Mouse (Mus musculus) gastrocnemius, postnatal 25 days (tissue): Measurements from ENCODE around the gene Zfc3h1. TPM values are rescaled to one million over a fixed set of nuclear protein-coding genes. Genes with fewer than 3 reads are reported as not detected.

ENCODE experiments used
- DNase-seq: peaks from one replicate; pipeline ENCODE4 v3.0.0; 2022
- total RNA-seq, 2 experiments: library from RNA; stranded (reverse); gene quantifications; 1 replicate in 1 of 2; 2 replicates in 1 of 2; pipeline ENCODE4 v1.2.3; 2021

The Zfc3h1 gene
- total RNA-seq, 2 experiments from 2014 or later = 9.4 to 11.0 TPM

GRCm38 (mm10) chr10:115383644-115384220 lies 1.0 kb upstream of the Zfc3h1 start:
- DNase-seq = no peak

DNA sequence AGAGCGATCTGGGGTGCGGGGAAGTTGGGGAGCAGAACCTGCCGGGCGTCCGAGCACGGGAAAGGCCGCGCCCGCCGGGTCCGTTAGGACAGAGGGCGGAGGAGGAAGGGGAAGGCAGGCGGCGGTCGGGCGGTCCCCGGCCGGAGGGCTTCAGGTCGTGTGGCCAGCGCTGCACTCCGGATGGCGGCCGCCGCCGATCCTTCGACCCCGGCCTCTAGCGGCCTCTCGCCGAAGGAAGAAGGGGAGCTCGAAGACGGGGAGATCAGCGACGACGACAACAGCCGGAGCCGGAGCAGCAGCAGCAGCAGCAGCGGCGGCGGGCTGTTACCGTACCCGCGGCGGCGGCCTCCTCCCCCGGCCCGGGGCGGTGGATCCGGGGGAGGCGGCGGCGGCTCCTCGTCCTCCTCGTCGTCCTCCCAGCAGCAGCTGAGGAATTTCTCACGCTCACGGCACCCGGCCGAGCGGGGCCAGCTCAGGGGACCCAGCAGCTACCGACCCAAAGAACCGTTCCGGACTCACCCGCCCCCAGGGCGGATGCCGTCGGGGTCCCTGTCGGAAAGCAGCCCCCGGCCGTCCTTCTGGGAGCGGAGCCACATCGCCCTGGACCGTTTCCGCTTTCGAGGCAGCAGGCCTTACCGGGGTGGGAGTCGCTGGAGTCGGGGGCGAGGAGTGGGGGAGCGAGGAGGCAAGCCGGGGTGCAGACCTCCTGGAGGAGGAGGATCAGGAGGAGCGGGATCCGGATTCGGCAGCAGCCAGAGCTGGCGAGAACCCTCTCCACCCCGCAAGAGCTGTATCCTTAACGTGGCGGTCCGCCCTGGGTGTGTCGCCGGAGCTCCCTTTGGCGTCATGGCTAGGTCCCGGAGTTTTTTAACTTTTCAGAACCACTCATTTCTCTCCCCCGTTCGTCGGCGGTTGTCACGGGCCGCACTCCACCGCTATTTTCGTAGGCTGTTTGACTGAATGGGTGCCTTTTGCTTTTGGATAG lies 551 bp downstream of the Zfc3h1 start:
- DNase-seq = peak; percentile 63

GRCm38 (mm10) chr10:115387891-115388290 lies 3.1 kb downstream of the Zfc3h1 start:
- no peak for DNase-seq

DNA sequence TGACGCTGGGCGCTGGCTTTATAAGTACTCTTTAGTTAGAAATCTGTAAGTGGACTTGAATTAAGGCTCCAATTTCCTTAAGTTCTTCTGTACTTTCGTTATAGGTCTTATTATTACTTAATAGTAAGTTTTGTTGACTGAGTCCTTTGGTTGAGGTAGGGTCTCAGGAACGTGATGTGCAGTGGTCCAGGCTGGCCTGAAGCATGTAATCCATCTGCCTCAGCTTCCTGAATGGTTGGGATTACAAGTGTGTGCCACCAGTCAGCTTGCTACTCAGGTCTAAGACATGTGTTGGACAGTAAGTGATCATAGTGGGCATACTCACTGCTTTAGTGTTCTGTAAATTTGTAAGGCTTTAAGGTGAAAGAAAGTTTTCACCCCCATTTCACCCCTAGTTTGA lies 6.3 kb downstream of the Zfc3h1 start:
- DNase-seq = no peak

- DNase-seq = no peak
Observed at GRCm38 (mm10) chr10:115391896-115392295, 7.1 kb downstream of the Zfc3h1 start.

GRCm38 (mm10) chr10:115406393-115406792 lies 21.6 kb downstream of the Zfc3h1 start:
- DNase-seq = peak; percentile 8

DNA sequence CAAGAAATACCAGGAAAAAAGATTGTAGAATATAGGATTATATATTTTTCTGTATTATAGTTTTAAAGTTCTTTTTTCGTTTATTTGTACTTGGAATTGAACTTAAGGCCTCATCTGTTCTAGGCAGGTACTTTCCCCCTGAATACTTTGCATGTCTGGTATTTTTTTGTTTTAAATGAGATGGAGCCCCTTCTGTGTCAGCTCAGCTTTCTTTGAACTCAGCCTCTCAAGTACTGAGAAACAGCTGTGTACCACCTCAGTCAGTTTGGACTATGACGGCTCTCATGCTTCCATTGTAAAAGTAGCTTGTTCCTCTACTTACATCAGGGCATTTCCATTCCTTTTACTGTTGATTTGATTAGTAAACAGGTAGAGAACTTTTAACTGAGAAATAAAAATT lies 28.7 kb downstream of the Zfc3h1 start:
- DNase-seq = no peak

- DNase-seq = no peak
Observed at GRCm38 (mm10) chr10:115414056-115414455, 29.3 kb downstream of the Zfc3h1 start.

- DNase-seq = no peak
Observed at GRCm38 (mm10) chr10:115421976-115422375, 37.2 kb downstream of the Zfc3h1 start.

DNA sequence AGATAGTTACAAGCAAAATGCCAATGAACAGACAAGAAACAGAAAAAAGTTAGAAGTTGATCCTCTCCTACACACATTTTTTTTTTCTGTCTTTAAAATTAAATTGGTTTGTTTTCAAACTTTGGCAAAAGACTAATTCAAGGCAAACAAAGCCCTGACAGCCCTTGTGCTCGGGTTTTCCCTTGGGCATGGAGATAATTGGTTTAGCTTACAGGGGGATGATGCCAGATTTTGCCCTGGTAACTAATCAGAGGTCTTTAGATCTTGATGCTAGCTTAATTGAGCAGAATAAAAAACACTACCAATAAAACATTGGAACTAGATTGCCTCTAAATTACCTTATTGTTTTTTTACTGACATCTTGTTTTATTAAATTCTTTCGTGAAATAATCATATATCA lies 40.6 kb downstream of the Zfc3h1 start:
- no peak for DNase-seq

DNA sequence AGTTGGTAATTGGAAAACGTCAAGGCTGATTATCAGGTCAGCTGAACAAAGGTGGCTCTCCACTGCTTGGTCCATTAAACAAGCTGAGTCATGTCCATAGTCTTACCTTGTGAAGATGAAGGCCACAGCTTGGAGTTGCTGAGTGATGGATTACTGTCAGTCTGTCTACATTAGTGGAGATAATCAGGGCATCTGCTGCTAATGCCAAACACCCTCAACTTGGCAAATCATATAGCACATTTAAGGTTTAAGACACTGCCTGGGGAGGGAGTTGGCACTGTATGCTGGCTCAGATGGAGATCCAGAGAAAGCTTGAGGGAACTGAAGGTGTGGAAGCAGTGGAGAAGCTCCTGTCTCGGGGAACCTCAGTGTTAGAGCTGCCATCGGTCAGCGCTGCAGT lies 52.5 kb downstream of the Zfc3h1 start:
- no peak for DNase-seq

DNA sequence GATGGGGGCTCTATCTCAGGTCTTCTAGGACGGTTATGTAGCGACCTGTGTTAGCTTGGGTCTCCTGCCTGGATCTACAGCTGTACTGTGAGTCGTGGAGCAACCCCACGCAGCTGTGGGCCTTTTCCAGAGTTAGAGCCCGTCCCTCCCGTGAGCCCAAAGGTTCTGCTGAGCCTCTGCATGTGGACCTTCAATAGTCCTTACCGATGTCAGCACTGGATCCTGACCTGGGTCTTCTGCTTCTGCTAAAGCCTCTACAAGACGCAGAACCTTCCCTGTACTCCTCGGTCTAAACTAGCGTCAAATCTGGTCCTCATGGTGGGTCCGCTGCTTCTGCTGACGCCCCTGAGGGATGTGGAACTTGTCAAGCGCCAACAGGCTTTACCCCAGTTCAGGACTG lies 63.9 kb downstream of the Zfc3h1 start:
- DNase-seq = no peak

DNA sequence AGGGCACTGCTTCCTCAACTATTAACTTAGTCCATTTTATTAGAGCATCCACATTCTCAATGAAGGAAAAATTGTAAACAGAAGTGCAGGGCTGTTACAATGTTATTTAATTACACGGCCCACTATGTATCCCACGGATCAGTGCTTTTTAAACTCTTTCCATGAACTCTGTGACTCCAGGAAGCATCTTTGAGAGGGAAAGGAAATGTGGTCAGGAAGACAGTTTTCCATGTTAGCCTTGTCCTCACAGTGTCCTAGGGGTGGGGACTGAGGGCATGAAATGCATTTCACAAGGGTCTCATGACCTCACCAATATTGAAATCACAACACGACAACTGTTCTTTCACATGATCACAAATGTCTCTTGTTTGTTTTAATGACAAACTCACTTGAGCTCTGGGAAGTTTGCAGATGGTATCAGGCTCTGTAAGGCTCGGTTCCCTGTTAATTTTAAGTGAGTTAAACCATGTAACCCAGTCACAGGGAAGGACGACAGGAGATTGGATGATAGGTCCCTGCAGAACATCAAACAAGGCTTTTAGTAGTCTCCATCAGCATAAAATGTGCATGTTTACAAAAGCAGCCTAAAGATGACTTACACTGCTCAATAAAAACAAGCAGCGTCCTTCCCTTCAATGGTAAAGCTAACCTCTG lies 72.7 kb downstream of the Zfc3h1 start:
- DNase-seq = no peak

DNA sequence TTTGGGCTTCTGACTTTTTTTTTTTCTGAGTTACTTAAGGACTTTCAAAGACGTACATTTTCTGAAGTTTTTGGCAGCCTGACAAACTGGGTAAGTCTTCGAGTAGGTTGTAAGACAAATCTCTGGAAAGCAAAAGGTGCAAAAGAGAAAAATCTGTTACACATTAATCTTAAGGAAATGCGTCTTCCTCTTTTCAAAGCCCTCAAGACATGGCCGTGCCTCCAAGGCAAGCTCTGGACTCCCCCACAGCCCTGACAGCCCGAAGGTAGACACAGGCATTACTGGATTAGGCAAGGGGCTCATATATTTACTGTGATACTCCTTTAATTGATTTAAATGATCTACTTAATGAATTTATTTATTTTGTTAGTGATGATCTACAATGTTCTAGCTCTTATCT lies 77.9 kb downstream of the Zfc3h1 start:
- no peak for DNase-seq

DNA sequence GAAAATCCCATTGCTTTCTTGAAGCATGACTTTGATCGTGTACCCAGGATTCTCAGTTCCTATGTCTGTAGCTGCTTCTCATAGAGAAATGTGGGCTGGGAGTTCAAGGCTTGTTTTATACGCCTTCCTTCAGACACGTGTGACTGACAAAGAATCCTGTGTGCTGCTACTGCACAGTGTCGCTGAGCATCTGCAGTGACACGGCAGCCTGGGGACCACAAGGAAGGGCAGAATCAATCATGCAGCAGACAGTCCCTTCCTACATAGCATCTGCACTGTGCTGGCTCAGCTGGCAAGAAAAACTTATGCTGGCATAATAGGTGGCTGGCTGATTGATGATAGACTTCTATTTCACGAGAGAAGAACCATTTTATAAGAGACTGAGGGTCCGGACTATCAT lies 80.3 kb downstream of the Zfc3h1 start:
- no peak for DNase-seq

- no peak for DNase-seq
Observed at GRCm38 (mm10) chr10:115465778-115466177, 81.0 kb downstream of the Zfc3h1 start.

DNA sequence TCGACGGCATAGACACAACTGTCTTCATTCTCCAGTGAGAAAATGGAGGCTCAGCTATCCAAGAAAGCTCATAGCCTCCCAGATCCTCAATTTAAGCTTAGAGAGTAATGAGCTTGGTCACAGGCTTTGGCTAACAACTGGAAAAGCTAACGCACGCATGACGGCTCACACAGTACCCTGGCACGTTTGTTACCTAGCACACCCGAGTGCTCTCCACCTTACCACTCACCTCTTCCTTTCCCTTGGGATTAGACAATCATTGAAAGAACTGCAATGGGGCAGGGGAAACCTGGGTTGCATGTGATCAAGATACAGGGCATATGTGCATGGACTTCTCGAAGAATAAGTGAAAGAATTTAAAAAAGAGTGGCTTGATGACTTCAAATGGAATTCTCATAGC lies 83.2 kb downstream of the Zfc3h1 start:
- no peak for DNase-seq

- DNase-seq = no peak
Observed at GRCm38 (mm10) chr10:115468632-115469031, 83.9 kb downstream of the Zfc3h1 start.

DNA sequence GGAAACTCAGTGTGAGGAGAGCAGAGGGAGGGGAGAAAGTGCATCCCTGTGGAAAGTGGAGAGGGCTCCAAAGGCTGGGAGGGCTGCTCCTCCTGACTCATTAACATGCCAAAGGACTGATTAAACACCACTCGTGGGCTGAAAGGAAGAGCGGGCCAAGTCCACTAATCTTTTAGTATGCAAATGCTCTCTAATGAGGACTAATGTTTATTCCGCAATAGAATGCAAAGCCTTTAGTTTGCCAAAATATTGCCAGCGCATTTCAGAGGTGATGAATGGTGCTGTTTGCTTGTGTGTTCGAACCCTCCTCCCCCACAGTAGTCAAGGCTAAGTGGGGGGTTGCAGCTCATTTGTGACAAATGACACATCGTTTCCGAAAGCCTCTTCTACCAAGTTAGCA lies 84.3 kb downstream of the Zfc3h1 start:
- DNase-seq = no peak

DNA sequence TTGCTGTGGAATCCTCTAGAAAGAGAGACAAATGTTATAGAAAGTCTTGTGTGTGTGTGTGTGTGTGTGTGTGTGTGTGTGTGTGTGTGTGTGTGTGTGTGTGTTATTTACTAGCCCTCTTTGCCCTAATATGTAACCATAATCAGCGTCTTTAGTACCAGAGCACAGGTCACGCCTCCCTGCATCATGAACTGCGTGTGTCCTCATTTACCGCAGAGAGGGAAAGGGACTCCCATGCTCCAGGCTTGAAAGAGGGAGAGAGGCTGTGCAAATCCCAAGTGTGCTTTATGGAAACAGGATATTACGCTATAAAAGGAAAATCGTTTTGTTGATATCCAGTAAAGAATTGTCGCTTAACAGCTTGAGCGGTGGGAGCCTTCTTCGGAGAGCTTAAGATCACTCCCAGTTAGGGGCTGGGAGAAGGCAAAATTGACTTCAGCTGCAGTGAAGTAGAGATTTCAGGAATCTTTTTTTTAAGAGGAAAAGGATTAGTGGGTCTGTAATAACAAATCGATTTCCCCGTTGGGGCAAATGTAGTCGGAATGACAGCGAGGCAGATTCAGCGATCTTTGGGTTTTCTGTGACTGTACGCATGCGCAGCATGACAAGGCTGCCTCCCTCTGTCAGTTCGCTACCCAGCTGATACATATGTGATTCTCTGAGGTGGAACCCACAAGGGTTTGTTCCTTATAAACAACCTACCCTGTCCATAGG lies 86.0 kb downstream of the Zfc3h1 start:
- no peak for DNase-seq

GRCm38 (mm10) chr10:115473213-115473961 lies 88.6 kb downstream of the Zfc3h1 start:
- DNase-seq = no peak
